In genomic region chr13:95104865-95105264, GRCm38 (mm10) we compare ENCODE assay signal across 27 mouse cellular contexts.
A peak's percentile ranks its signal among the peaks of the same experiment; 100 is the strongest.
DNase-seq lines count a peak whose midpoint lies in the region; ATAC-seq and TF ChIP-seq lines count a peak whose summit lies in the region.
"Had no signal": no experiment of that assay in that cellular context is flagged by ENCODE, and none has a peak within 500 bp of the region (broad histone marks: within the 10 kb centered on the region; RNA-seq: fewer than 3 reads in every experiment).

No protein-coding gene starts in this region.

- TF ChIP-seq CTCF in lung, embryonic 14.5 days (IDR thresholded peaks at IDR 0.05; ENCODE audit: low read depth) = no peak
- no peak for TF ChIP-seq CTCF in lung, postnatal 0 days (IDR thresholded peaks at IDR 0.05)
- TF ChIP-seq CTCF in lung, adult 2 months (IDR thresholded peaks at IDR 0.05; ENCODE audit: insufficient read depth, low read length) = no peak

- no peak for ATAC-seq in lung, embryonic 14.5 days (ENCODE audit: insufficient read depth)
- peak; percentile 65 for ATAC-seq in lung, postnatal 0 days
- ATAC-seq in forebrain, embryonic 11.5 days (replicated peaks; ENCODE audit: low FRiP score) = no peak
- ATAC-seq: forebrain, embryonic 13.5 days; forebrain, embryonic 16.5 days; hindbrain, embryonic 16.5 days had no signal

- no peak overlapping the region for H3K9ac ChIP-seq in lung, embryonic 14.5 days
- no peak overlapping the region for H3K9ac ChIP-seq in lung, postnatal 0 days (replicated peaks; ENCODE audit: low read depth)
- H3K9ac ChIP-seq in forebrain, embryonic 11.5 days (ENCODE audit: low read length) = no peak overlapping the region
- H3K9ac ChIP-seq: embryonic facial prominence, embryonic 15.5 days; forebrain, embryonic 13.5 days; heart, embryonic 12.5 days; heart, embryonic 15.5 days; hindbrain, embryonic 13.5 days had no signal

- TF ChIP-seq EP300 in lung, postnatal 0 days (IDR thresholded peaks at IDR 0.05) = no peak

- peak; percentile 44 for DNase-seq in lung, embryonic 14.5 days
- DNase-seq in lung, postnatal 10 days = no peak
- peak; percentile 64 for DNase-seq in lung, postnatal 0 days (ENCODE audit: low spot score)
- DNase-seq in lung, adult 2 months = no peak
- peak; percentile 84 for DNase-seq in NIH3T3 (ENCODE audit: low read depth)
- peak; percentile 47 for DNase-seq in lung, postnatal 36 days
- DNase-seq in right cerebral cortex, postnatal 10 days (ENCODE audit: low spot score in 2 of 2) = no peak
- no peak for DNase-seq in forebrain, embryonic 11.5 days (ENCODE audit: low spot score)
- DNase-seq: adrenal gland, adult 2 months; adrenal gland, postnatal 14 days; cerebellum, adult 11 months; cerebellum, adult 2 months; cerebellum, postnatal 10 days; cerebellum, postnatal 36 days; embryo, embryonic 11 days; gastrocnemius, adult 2 months; gastrocnemius, postnatal 14 days; heart, postnatal 10 days; heart, postnatal 36 days had no signal

- 57% methylated on average over 4 of the region's 4 CpGs for WGBS in lung, embryonic 14.5 days
- WGBS in lung, postnatal 0 days = 48% methylated on average over 4 of the region's 4 CpGs
- WGBS in lung, adult 2 months = 60% methylated on average over 4 of the region's 4 CpGs
- 70% methylated on average over 4 of the region's 4 CpGs for WGBS in forebrain, embryonic 11.5 days

- H3K4me3 ChIP-seq in lung, embryonic 14.5 days (ENCODE audit: low read depth, low read length) = no peak overlapping the region
- no peak overlapping the region for H3K4me3 ChIP-seq in lung, postnatal 0 days (ENCODE audit: low read depth, low read length)
- H3K4me3 ChIP-seq in lung, adult 2 months (replicated peaks; ENCODE audit: extremely low read depth, low read depth, low read length) = no peak overlapping the region
- H3K4me3 ChIP-seq in forebrain, embryonic 11.5 days (ENCODE audit: low read depth, low read length) = no peak overlapping the region
- H3K4me3 ChIP-seq: embryonic facial prominence, embryonic 15.5 days; forebrain, embryonic 13.5 days; gastrocnemius, adult 2 months; heart, embryonic 12.5 days; heart, embryonic 15.5 days; hindbrain, embryonic 10.5 days; hindbrain, embryonic 13.5 days had no signal

- no peak overlapping the region for H3K27ac ChIP-seq in lung, embryonic 14.5 days (ENCODE audit: low read depth)
- no peak overlapping the region for H3K27ac ChIP-seq in lung, postnatal 0 days (ENCODE audit: low read length)
- H3K27ac ChIP-seq in forebrain, embryonic 11.5 days (ENCODE audit: low read depth, low read length) = no peak overlapping the region
- H3K27ac ChIP-seq: embryonic facial prominence, embryonic 15.5 days; forebrain, embryonic 13.5 days; gastrocnemius, adult 2 months; heart, embryonic 15.5 days; hindbrain, embryonic 10.5 days; hindbrain, embryonic 13.5 days had no signal

- no peak for TF ChIP-seq POLR2A in lung, adult 2 months (IDR thresholded peaks at IDR 0.05; ENCODE audit: borderline replicate concordance, extremely low read depth, low read depth, low read length)

- H3K4me1 ChIP-seq in lung, embryonic 14.5 days (ENCODE audit: insufficient read depth) = no peaks in the 10 kb centered on the region
- H3K4me1 ChIP-seq in lung, postnatal 0 days (ENCODE audit: insufficient read depth, low read depth, low read length) = no peaks in the 10 kb centered on the region
- H3K4me1 ChIP-seq in lung, adult 2 months (ENCODE audit: control insufficient read depth, insufficient read depth, low read length) = no peaks in the 10 kb centered on the region; the same call in none of the 2 replicates
- no peaks in the 10 kb centered on the region for H3K4me1 ChIP-seq in forebrain, embryonic 11.5 days (replicated peaks; ENCODE audit: control insufficient read depth, insufficient read depth, low read length)
- H3K4me1 ChIP-seq: forebrain, embryonic 13.5 days; heart, embryonic 12.5 days; heart, embryonic 15.5 days had no signal

- H3K27me3 ChIP-seq in lung, embryonic 14.5 days (ENCODE audit: insufficient read depth, low read length) = no peaks in the 10 kb centered on the region
- H3K27me3 ChIP-seq in lung, postnatal 0 days (replicated peaks; ENCODE audit: insufficient read depth, low read length) = no peaks in the 10 kb centered on the region
- H3K27me3 ChIP-seq in forebrain, embryonic 11.5 days (ENCODE audit: control insufficient read depth, insufficient read depth, low read length) = no peaks in the 10 kb centered on the region
- H3K27me3 ChIP-seq: embryonic facial prominence, embryonic 15.5 days; forebrain, embryonic 13.5 days; heart, embryonic 12.5 days; heart, embryonic 15.5 days; hindbrain, embryonic 13.5 days had no signal

- no peaks in the 10 kb centered on the region for H3K36me3 ChIP-seq in lung, embryonic 14.5 days (ENCODE audit: insufficient read depth)
- no peaks in the 10 kb centered on the region for H3K36me3 ChIP-seq in lung, postnatal 0 days (ENCODE audit: insufficient read depth, low read length)
- H3K36me3 ChIP-seq in forebrain, embryonic 11.5 days (ENCODE audit: control insufficient read depth, insufficient read depth, low read length) = no peaks in the 10 kb centered on the region
- H3K36me3 ChIP-seq: embryonic facial prominence, embryonic 15.5 days; heart, embryonic 12.5 days; heart, embryonic 15.5 days; hindbrain, embryonic 10.5 days; hindbrain, embryonic 13.5 days had no signal

- H3K9me3 ChIP-seq in lung, embryonic 14.5 days (ENCODE audit: low read depth, low read length) = no peaks in the 10 kb centered on the region
- no peaks in the 10 kb centered on the region for H3K9me3 ChIP-seq in lung, postnatal 0 days (ENCODE audit: low read length)
- no peaks in the 10 kb centered on the region for H3K9me3 ChIP-seq in forebrain, embryonic 11.5 days (ENCODE audit: control insufficient read depth, low read length)
- H3K9me3 ChIP-seq: embryonic facial prominence, embryonic 15.5 days; forebrain, embryonic 13.5 days; heart, embryonic 12.5 days; heart, embryonic 15.5 days; hindbrain, embryonic 10.5 days; hindbrain, embryonic 13.5 days had no signal

- no peak overlapping the region for H3K4me2 ChIP-seq in lung, embryonic 14.5 days
- no peak overlapping the region for H3K4me2 ChIP-seq in lung, postnatal 0 days (replicated peaks; ENCODE audit: low read depth, low read length)
- no peak overlapping the region for H3K4me2 ChIP-seq in forebrain, embryonic 11.5 days (ENCODE audit: low read depth, low read length, severe bottlenecking)
- H3K4me2 ChIP-seq: embryonic facial prominence, embryonic 15.5 days; forebrain, embryonic 13.5 days; heart, embryonic 12.5 days; heart, embryonic 15.5 days; hindbrain, embryonic 13.5 days had no signal

Comparison
In these comparisons a context has a peak if more than half of its experiments do, and no peak if none do; other contexts are left out.
1. DNase-seq: peak in lung, embryonic 14.5 days (single experiment), lung, postnatal 0 days (single experiment), NIH3T3 (single experiment) and lung, postnatal 36 days (single experiment); none in lung, postnatal 10 days (single experiment), lung, adult 2 months (single experiment), right cerebral cortex, postnatal 10 days (0 of 2) and forebrain, embryonic 11.5 days (single experiment).